Mouse (Mus musculus): Measurements from ENCODE around the gene Tcf20. TPM values are rescaled to one million over a fixed set of nuclear protein-coding genes. Genes with fewer than 3 reads are reported as not detected.

Gene Tcf20
- 17.3 TPM for polyA plus RNA-seq (2014; fragmentation: Illumina TruSeq; extraction: RNeasy Lipid Tissue Mini Kit (QIAGEN cat#74804); ENCODE audit: low read depth, low replicate concordance)

GRCm38 (mm10) chr15:82987732-82988112 lies at the start of gene Tcf20:
Tcf20 (minus strand) TSS chr15:82987872.

GRCm38 (mm10) chr15:83032981-83033541 lies 45.4 kb upstream of the Tcf20 start, which contains the start of gene Nfam1:
Nfam1 (minus strand) TSS chr15:83033306.

GRCm38 (mm10) chr15:82794277-82794676 lies 193.4 kb downstream of the Tcf20 start, which contains the start of gene Cyp2d26:
Cyp2d26 (minus strand) TSS chr15:82794294.

GRCm38 (mm10) chr15:82763631-82764420 lies 223.8 kb downstream of the Tcf20 start, which contains the start of gene Cyp2d40:
Cyp2d40 (minus strand) TSS chr15:82764183.

Other genes starting within 250 kb of the Tcf20 start
- not detected for gene Cyp2d40, start 223.7 kb downstream of the Tcf20 start, polyA plus RNA-seq (2014; fragmentation: Illumina TruSeq; extraction: RNeasy Lipid Tissue Mini Kit (QIAGEN cat#74804); ENCODE audit: low read depth, low replicate concordance)
- 0.53 TPM for gene Cyp2d26, start 193.6 kb downstream of the Tcf20 start, polyA plus RNA-seq (2014; fragmentation: Illumina TruSeq; extraction: RNeasy Lipid Tissue Mini Kit (QIAGEN cat#74804); ENCODE audit: low read depth, low replicate concordance)
- 6.8 TPM for gene Nfam1, start 45.4 kb upstream of the Tcf20 start, polyA plus RNA-seq (2014; fragmentation: Illumina TruSeq; extraction: RNeasy Lipid Tissue Mini Kit (QIAGEN cat#74804); ENCODE audit: low read depth, low replicate concordance)
- 62.2 TPM for gene Serhl, start 101.6 kb upstream of the Tcf20 start, polyA plus RNA-seq (2014; fragmentation: Illumina TruSeq; extraction: RNeasy Lipid Tissue Mini Kit (QIAGEN cat#74804); ENCODE audit: low read depth, low replicate concordance)
- gene Rrp7a, start 134.9 kb upstream of the Tcf20 start, polyA plus RNA-seq (2014; fragmentation: Illumina TruSeq; extraction: RNeasy Lipid Tissue Mini Kit (QIAGEN cat#74804); ENCODE audit: low read depth, low replicate concordance), result 44.0 TPM
- 54.4 TPM for gene Poldip3, start 161.5 kb upstream of the Tcf20 start, polyA plus RNA-seq (2014; fragmentation: Illumina TruSeq; extraction: RNeasy Lipid Tissue Mini Kit (QIAGEN cat#74804); ENCODE audit: low read depth, low replicate concordance)
- 146 TPM for gene Cyb5r3, start 184.7 kb upstream of the Tcf20 start, polyA plus RNA-seq (2014; fragmentation: Illumina TruSeq; extraction: RNeasy Lipid Tissue Mini Kit (QIAGEN cat#74804); ENCODE audit: low read depth, low replicate concordance)